Mouse (Mus musculus) spleen, postnatal 36 days (tissue): ENCODE data around the gene Oxsm.

Source experiments
- DNase-seq, 2 experiments: peaks; one replicate each; pipeline ENCODE4 v3.0.0; 2022; ENCODE audit warnings: low spot score in 2 of 2, mixed read lengths in 1 of 2

Oxsm gene

DNA sequence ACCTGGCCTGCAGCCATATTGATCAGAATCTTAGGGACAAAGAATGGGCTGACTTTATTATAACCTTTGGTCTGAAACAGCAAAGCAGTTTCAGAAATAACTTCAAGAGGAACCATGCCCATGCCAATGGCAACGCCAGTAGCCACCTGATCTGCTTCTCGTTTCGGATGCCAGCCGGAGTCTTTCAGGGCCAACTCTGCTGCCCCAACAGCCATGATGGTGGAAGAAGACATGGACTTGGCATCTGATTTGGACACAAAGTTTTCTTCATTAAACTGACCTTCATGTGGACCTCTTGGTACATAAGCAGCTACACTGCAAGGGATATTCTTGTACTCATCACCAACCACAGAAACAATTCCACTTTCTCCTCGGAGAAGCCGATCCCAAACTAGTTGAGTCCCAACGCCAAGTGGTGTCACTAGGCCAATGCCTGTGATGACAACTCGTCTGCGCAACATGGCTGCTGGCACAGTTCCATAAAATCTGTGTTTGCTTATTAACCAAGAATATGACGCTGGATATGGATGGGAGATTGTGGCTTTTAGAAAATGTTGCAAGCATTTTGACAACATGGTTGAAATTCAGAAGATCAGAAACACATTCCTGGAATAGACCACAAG is 7.3 kb downstream of the Oxsm start:
- no peak for DNase-seq

DNA sequence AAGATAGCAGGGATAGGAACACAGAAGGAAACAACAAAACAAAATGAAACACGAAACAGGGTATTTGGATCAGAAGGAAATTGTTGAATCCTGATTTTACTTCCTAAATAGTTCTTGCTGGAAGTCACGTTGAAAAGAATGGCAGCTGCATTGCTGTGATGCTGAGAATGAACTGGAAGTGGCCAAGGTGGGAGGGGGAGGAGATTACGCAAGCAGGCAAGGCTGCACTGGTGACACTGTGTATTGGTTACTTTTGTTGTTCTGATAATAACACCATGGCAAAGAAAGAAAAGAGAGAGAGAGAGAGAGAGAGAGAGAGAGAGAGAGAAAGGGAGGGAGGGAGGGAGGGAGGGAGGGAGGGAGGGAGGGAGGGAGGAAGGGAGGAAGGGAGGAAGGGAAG is 13.1 kb downstream of the Oxsm start:
- DNase-seq, result no peak

DNA sequence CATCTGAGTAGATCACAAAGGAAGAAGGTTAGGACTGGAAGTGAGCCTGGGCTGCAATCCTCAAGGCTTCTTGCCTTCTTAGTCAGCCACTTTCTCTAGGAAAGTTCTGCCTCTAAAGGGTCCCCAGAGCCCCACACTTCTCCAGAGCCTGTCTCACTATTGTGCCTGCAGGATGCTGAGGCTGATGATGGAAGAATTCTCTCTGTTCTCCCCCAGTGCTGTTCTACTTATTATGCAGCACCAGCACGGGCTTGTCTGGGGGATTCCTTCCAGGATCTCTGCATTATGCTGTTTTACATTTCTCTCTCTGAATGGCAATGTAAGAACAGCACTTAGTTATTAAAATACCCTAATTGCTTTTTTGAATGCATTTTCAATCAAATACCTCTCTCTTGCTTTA is 16.1 kb downstream of the Oxsm start:
- DNase-seq, result no peak

DNA sequence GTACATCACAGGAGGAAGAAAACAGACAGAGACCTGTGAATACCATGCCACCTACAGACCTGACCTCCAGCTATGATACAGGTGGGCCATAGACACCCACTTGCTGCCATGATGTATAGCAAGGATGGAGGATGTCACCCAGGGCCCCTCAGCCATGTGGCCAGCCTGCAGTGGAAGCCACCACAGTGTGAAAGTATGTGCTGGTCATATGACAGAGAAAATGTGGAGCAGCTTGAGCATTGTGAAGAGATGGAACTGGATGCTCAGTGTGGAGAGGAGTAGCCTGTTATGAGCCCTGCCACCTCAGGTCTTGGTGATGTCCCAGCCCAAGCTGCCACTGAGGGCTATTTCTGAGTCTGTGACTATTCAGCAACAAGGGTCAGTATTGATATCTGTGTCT is 19.0 kb downstream of the Oxsm start:
- DNase-seq, result no peak

DNA sequence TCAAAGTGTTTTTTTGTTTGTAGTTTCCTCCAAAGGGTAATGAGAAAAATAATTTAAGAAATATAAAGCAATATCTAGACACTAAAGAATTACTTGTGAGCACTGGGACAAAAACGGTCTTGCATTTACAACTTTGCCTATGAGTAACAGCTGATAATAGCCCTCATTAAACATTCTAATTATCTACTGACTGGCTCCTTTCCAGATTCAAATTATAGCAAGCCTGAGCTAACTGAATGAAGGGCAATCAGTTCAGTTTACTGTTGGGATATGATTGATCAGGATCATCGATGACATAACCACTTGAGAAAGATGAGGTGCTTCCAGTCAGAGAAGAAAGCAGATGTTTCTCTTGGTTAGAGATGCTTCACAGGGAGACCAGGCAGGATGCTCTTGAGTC is 20.2 kb downstream of the Oxsm start:
- no peak for DNase-seq

DNA sequence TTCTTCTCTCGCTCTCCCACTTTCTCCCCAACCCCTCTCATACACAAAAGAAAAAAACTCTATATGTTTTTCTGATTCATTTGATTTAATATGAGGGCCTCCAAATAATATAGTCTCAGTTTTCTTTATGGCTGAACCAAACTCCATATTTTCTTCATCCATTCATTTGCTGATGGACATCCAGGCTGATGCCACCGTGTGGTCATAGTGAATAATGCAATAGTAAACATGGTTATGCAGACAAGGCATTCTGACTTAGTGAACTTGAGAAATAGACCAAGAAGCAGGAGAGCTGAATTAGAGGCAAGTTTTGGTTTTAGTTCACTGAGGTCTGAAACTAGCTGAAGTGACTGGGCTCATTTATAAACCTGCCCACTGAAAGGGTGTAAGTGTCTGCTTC is 30.6 kb downstream of the Oxsm start:
- DNase-seq, result no peak

DNA sequence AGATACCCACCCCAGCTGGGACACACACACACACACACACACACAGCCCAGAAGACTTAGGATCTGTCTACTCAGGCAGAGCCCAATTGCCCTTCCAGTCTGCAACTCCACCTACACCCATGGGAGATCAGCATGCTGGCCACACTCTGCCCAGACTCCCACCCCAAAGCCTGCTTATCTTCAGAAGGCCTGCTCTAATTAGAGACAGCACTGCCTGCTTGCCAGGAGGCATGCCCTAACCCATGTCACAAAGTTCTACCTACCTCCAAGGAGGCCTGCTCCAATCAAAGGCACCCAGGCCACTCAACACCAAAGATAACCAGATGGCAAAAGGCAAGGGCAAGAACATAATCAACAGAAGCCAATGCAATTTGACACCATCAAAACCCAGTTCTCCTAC is 41.9 kb downstream of the Oxsm start:
- no peak for DNase-seq

DNA sequence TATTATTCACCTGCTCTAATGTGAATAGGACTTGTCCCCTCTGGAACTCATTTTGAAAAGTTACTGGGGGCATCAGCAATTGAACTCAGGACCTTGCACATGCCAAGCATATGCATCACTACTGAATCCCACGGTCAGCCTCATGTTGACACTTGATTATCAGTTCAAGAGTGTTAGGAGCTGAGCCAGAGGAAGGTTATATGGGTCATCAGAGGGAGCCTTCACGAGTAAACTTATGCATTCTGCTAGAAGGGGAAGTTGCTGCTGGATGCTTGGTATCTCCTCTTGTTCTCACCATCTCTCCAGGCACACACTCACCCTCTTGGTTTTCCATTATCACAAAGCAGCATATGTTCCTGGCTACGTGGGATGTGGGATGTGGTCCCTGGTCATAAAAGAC is 47.9 kb downstream of the Oxsm start:
- DNase-seq, result no peak

DNA sequence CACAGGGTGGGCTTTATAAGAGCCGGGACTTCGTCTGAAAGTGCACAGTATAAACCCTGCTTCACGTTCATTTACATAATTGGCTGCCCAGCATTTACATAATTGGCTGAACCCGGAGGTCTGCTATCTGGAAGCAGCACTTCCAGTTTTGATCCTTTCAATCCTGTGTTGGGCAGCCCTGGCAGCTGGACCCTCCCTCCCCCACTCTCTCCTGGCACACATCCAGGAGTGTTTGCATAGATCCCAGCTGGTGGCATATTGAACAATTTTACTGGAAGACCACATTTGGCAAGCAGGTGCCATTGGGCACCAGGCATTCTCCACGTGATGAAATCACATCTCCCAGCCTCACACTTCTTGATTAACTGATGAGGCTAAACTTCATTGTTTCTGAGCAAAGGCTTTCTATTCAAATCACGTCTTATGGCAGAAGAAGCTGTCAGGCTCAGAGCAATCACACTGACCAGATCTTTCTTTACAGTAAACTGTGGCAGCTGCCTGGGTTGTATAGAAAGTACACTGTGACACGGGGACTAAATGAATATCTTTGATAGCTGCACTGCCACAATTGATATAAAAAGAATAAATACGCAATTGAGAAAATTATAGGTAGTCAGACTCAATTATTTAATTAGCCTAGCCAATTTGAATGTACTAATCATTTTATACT is 48.5 kb downstream of the Oxsm start:
- DNase-seq, result no peak

DNA sequence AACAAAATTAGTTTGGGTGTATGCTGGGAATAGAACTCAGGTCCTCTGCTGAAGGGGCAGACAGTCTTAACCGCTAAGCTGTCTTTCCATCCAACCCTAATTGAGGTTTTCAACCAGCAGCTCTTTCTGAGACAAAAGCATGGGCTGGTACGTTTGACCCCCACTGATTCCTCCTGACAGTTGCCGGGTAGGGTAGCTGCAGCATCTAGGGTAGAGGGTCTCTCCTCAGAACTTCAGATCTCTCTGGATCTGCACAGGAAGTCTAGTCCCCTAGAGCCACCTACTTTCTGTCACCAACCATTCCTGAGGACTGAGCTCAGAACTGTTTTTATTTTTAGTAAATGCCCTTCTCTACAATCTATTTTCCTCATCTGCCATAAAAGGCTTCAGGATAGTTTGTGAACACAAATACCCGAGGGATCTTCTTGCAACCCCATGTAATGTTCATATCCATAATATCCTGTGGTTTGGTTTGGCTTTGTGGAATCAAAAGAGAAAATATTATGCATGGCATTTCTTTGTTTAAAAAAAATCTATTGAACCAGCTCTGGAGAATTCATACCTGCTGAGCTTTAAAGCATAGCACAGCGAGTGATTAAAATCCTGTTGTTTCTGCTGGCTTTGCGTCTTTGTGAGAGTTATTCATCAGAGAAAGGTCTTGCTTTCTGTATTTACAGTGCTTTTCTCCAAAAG is 49.2 kb downstream of the Oxsm start:
- DNase-seq, result no peak

DNA sequence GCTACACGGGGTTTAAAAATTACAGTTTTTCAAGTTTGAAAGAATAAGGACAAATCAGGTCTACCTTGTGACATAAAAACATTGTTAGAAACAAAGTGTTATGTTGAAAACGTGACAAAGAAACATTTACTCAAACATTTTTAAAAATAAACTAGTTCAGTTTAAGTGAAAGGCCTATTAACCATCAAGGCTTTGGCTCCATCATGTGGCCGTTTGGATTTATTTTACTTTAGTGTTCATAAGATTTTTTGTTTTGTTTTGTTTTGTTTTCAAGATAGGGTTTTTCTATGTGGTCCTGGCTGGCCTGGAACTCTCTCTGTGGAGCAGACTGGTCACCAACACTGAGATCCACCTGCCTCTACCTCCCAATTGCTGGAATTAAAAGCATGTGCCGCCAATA is 53.1 kb downstream of the Oxsm start:
- no peak for DNase-seq

DNA sequence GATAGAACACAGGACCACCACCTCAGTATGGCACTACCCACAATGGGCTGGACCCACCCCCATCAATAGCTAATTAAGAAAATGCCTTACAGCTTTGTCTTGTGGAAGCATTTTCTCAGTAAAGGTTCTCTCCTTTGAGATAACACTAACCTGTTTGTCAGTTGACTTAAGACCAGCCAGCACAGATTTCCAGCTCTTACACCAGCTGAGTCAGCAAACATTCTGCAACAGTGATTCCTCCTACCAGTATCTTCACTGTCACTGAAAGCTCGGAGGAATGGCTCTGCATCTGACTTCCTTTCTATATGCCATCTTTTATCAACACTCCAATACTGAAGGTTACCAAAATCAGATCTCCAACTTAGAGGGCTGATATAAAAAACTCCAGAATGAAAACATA is 54.1 kb downstream of the Oxsm start:
- no peak for DNase-seq

DNA sequence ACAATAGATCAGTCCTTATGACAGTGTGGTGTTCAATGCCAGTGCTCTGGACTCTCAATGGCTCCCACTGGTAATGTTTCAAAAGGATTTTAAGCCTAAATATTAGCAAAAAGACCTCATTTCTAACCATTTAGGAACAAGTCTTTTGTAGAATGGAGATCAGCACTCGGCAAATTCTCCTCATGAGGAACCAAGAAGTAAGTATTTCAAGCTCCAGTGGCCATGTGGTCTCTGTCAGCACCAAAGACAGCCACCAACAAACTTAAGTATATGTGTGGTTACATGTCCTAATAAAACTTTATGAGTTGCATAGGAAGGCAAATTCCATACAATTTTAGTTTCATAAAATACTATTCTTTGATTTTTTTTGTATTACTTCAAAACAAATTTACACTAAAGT is 55.5 kb downstream of the Oxsm start:
- peak; percentile 35 to 46 for DNase-seq

DNA sequence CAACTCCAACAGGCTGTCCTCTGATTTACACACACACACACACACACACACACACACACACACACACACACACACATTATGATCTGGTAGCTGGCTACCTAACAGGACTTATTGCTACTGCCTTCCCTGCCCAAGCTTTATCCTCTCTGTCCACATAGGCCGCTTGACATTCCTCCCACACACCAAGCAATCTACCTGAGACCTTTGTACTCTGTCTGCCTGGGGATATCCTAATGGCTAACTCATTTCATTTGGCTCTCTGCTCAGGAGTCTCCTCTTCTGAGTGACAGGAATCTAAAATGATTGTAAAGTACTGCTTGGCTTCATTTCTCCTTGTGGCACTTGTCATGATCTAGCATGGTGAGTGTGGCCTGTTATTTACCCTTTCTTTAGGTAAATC is 60.5 kb downstream of the Oxsm start:
- no peak for DNase-seq
